Mouse (Mus musculus): ENCODE data around the gene Bnc2. TPM values are rescaled to one million over a fixed set of nuclear protein-coding genes. Genes with fewer than 3 reads are reported as not detected.

Bnc2 gene
- total RNA-seq, 2 experiments from 2014 or later: 0.49 to 1.1 TPM

GRCm38 (mm10) chr4:84523651-84524221, 151.3 kb downstream of the Bnc2 start:
- no peak for TF ChIP-seq CTCF (conservative IDR thresholded peaks at IDR 0.05)

GRCm38 (mm10) chr4:84523211-84523610, 151.9 kb downstream of the Bnc2 start:
- no peak overlapping the region for H3K27ac ChIP-seq
- DNase-seq (ENCODE audit: low spot score in 2 of 2): no peak
- TF ChIP-seq CTCF (conservative IDR thresholded peaks at IDR 0.05): no peak
- no peak overlapping the region for H3K4me3 ChIP-seq

More at GRCm38 (mm10) chr4:84523651-84524221, 151.3 kb downstream of the Bnc2 start:
- H3K4me3 ChIP-seq: no peak overlapping the region
- H3K27ac ChIP-seq: no peak overlapping the region
- no peak for DNase-seq (ENCODE audit: low spot score in 2 of 2)

GRCm38 (mm10) chr4:84521562-84521961, 153.5 kb downstream of the Bnc2 start:
- no peak overlapping the region for H3K4me3 ChIP-seq
- no peak for TF ChIP-seq CTCF (conservative IDR thresholded peaks at IDR 0.05)
- H3K27ac ChIP-seq: no peak overlapping the region
- DNase-seq (ENCODE audit: low spot score in 2 of 2): no peak

- DNase-seq (ENCODE audit: low spot score in 2 of 2): no peak
- Histone ChIP-seq H3K27ac (no peak overlapping the region), H3K4me3 (no peak overlapping the region)
- TF ChIP-seq CTCF (conservative IDR thresholded peaks at IDR 0.05): no peak
Measured at GRCm38 (mm10) chr4:84510466-84510865, 164.6 kb downstream of the Bnc2 start.

- Histone ChIP-seq H3K4me3 (no peak overlapping the region), H3K27ac (no peak overlapping the region)
- no peak for DNase-seq (ENCODE audit: low spot score in 2 of 2)
- TF ChIP-seq CTCF (conservative IDR thresholded peaks at IDR 0.05): no peak
Measured at GRCm38 (mm10) chr4:84507551-84507950, 167.5 kb downstream of the Bnc2 start.

- TF ChIP-seq CTCF (conservative IDR thresholded peaks at IDR 0.05): no peak
- H3K27ac ChIP-seq: no peak overlapping the region
- H3K4me3 ChIP-seq: no peak overlapping the region
- DNase-seq (ENCODE audit: low spot score in 2 of 2): no peak
Measured at GRCm38 (mm10) chr4:84502581-84503269, 172.3 kb downstream of the Bnc2 start.

GRCm38 (mm10) chr4:84500796-84501349, 174.2 kb downstream of the Bnc2 start:
- Histone ChIP-seq H3K4me3 (no peak overlapping the region), H3K27ac (no peak overlapping the region)
- DNase-seq (ENCODE audit: low spot score in 2 of 2): no peak
- TF ChIP-seq CTCF (conservative IDR thresholded peaks at IDR 0.05): no peak

GRCm38 (mm10) chr4:84500259-84500658, 174.8 kb downstream of the Bnc2 start:
- TF ChIP-seq CTCF (conservative IDR thresholded peaks at IDR 0.05): no peak
- no peak for DNase-seq (ENCODE audit: low spot score in 2 of 2)
- no peak overlapping the region for H3K4me3 ChIP-seq
- no peak overlapping the region for H3K27ac ChIP-seq

GRCm38 (mm10) chr4:84498469-84498868, 176.6 kb downstream of the Bnc2 start:
- DNase-seq (ENCODE audit: low spot score in 2 of 2): no peak
- Histone ChIP-seq H3K27ac (no peak overlapping the region), H3K4me3 (no peak overlapping the region)
- no peak for TF ChIP-seq CTCF (conservative IDR thresholded peaks at IDR 0.05)

DNA sequence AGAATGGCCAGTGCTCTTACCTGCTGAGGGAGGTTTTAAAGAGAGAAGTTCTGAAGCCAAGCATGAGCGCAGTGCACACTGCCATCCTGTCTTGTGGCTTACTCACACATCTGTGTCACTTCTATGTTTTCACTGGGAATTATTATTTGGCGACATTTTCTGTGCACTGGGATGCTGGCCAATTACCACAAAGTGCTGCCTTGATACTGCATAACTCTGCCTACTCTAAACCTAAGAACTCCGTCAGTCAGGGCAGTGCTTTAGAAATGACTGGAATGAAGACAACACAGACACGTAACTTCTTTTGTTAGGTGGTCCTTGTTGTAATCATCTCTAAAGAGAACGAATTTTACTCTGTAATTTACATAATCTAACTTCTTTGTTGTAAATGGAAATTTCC, 186.8 kb downstream of the Bnc2 start:
- H3K27ac ChIP-seq: no peak overlapping the region
- no peak for DNase-seq (ENCODE audit: low spot score in 2 of 2)

DNA sequence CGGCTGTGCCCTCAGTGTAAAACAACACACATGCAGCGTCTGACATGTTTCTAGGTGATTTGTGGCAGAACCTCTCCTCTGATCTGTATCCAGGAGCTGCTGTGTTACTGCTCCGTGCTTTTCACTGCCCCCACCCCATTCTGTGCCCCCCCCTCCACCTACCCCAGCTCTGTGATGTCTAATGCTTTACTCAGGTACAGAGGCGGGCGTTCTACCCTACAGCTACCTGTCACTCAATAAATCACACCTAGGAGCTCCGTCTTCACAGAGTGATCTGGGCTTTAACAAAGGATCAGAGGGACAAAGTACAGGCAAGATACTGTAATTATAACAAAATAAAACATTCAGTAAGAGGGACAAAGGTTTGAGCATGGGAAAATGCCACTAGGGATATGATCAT, 192.4 kb downstream of the Bnc2 start:
- no peak for DNase-seq (ENCODE audit: low spot score in 2 of 2)
- no peak overlapping the region for H3K27ac ChIP-seq
- H3K4me3 ChIP-seq: no peak overlapping the region
- TF ChIP-seq CTCF (conservative IDR thresholded peaks at IDR 0.05): no peak

More for the DNA sequence above, 186.8 kb downstream of the Bnc2 start:
- no peak overlapping the region for H3K4me3 ChIP-seq
- no peak for TF ChIP-seq CTCF (conservative IDR thresholded peaks at IDR 0.05)

- Histone ChIP-seq H3K27ac (no peak overlapping the region), H3K4me3 (no peak overlapping the region)
- no peak for DNase-seq (ENCODE audit: low spot score in 2 of 2)
- no peak for TF ChIP-seq CTCF (conservative IDR thresholded peaks at IDR 0.05)
Measured at GRCm38 (mm10) chr4:84472643-84473042, 202.4 kb downstream of the Bnc2 start.

GRCm38 (mm10) chr4:84470106-84470885, 204.8 kb downstream of the Bnc2 start:
- TF ChIP-seq CTCF (conservative IDR thresholded peaks at IDR 0.05): no peak
- no peak for DNase-seq (ENCODE audit: low spot score in 2 of 2)
- Histone ChIP-seq H3K27ac (no peak overlapping the region), H3K4me3 (no peak overlapping the region)

Data from layer of hippocampus, adult 2 months (tissue).